Mouse (Mus musculus): ENCODE results near the gene Olfr390. TPM values are rescaled to one million over a fixed set of nuclear protein-coding genes. Genes with fewer than 3 reads are reported as not detected.

Olfr390 gene
- total RNA-seq (2021), result not detected

DNA sequence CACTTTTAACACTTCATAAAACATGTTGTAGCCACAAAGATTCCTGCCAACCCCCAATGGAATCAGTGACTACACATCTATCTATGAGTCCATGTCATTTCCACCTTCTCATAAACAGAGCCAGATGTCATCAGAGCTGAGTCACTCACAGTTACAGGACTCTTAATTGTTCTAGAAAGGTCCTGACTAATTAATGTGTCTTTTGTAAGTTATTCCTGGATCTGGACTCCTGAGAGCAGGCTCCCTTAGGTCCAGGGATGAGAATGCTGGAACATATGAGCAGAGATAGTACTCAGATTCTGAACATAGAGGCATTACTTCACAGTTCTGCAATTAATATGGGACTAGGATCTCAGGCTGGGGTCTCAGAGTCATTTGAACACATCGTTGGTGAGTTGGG lies at the start of gene Olfr390:
TSS of gene Olfr390 (plus strand) at position 301 of the 400 bp plus-strand sequence.
- no peak for DNase-seq (ENCODE audit: extremely low spot score in 1 of 2, low spot score in 1 of 2)

DNA sequence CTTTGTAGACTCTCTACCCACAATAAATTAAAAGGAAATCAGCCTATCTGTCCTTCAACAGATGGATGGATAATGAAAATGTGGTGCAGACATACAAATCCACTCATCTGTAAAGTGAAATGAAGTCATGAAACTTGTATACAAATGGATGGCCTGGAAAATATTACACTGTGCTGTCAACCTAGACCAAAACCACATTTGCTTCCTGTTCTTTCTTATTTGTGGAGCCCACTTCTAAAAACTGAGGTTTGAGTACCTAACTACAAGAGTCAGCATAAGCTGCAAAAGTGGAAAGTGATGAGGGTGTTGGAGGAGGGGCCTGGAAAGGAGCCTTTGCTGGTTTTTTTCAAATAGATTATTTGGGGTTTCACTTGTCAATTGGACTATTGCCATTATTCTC lies 23.6 kb upstream of the Olfr390 start:
- no peak for DNase-seq (ENCODE audit: extremely low spot score in 1 of 2, low spot score in 1 of 2)

DNA sequence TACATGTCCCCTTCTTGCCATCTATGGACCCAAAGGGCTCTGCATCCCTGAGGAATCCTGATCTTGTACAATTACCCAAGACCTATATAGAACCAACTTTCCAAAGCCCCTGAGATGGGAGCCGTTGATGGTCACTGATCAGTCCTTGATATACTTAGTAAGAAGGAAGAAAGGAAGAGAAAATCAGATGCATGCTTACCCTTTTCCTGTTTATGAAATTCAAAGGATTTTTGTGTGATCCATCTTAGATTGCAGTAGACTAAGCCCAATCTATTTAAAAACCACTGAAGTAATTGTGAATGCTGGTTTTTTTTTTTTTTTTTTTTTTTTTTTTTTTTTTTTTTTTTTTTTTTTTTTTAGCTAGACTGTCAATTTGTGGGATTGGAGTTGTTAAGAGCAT lies 2.2 kb upstream of the Olfr390 start, which contains the start of gene Olfr389:
TSS of gene Olfr389 (minus strand) at position 101 of the 400 bp plus-strand sequence.
- DNase-seq (ENCODE audit: extremely low spot score in 1 of 2, low spot score in 1 of 2), result no peak

DNA sequence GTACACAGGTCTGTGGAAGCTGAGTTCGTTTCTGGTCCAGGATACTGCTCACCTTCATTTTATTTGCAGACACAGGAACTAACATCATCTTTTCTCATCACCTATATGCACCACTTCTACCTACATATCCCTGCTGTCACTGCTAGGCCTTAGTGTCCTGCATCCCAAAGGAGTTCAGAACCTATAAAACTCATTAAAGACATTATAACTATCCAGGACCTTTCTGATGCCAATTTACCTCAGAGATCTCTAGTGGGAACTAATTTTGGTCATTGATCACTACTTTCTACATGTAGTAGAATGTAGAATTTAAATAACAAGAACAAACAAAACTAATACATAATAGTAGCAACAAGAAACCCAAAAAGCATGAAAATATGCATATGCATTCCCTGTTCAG lies 20.2 kb downstream of the Olfr390 start, which contains the start of gene Olfr391-ps:
TSS of gene Olfr391-ps (minus strand) at position 101 of the 400 bp plus-strand sequence.
- no peak for DNase-seq (ENCODE audit: extremely low spot score in 1 of 2, low spot score in 1 of 2)

DNA sequence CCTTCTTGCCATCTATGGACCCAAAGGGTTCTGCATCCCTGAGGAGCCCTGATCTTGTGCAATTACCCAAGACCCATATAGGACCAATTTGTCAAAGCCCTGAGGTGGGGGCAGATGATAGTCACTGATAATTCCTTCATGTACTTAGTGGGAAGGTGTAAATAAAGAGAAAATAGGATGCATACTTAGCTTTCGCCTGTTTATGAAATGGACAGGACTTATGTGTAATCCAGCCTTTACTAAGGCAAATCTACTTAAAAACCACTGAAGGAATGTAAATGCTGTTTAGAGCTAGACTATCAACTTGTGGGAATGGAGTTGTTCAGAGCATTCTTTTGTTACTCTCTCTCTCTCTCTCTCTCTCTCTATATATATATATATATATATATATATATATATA lies 34.2 kb downstream of the Olfr390 start, which contains the start of gene Olfr392:
TSS of gene Olfr392 (minus strand) at position 101 of the 400 bp plus-strand sequence.
- DNase-seq (ENCODE audit: extremely low spot score in 1 of 2, low spot score in 1 of 2), result no peak

Other genes starting within 250 kb of the Olfr390 start
- not detected for gene Olfr385, start 190.0 kb upstream of the Olfr390 start, total RNA-seq (2021)
- gene Olfr384, start 184.4 kb upstream of the Olfr390 start, total RNA-seq (2021), result not detected
- gene Zfp735, start 94.2 kb upstream of the Olfr390 start, total RNA-seq (2021), result not detected
- not detected for gene Olfr389, start 2.3 kb upstream of the Olfr390 start, total RNA-seq (2021)
- gene Olfr391-ps, start 20.1 kb downstream of the Olfr390 start, total RNA-seq (2021), result not detected
- not detected for gene Olfr392, start 34.1 kb downstream of the Olfr390 start, total RNA-seq (2021)
- gene Olfr393, start 68.5 kb downstream of the Olfr390 start, total RNA-seq (2021), result not detected
- gene Olfr394, start 107.8 kb downstream of the Olfr390 start, total RNA-seq (2021), result not detected
- gene Olfr395, start 126.3 kb downstream of the Olfr390 start, total RNA-seq (2021), result not detected
- gene Olfr23, start 153.7 kb downstream of the Olfr390 start, total RNA-seq (2021), result not detected
- gene Olfr397, start 177.9 kb downstream of the Olfr390 start, total RNA-seq (2021), result not detected
- gene Olfr398, start 207.4 kb downstream of the Olfr390 start, total RNA-seq (2021), result not detected

Data from layer of hippocampus, postnatal 25 days (tissue).